Mouse (Mus musculus) heart, adult 2 months (tissue): ENCODE data around the gene Rho.

ENCODE experiments used
- CTCF ChIP-seq: fragments of 200-600 bp; IDR thresholded peaks from 2 replicates; pipeline ENCODE4 v1.8.1; 2022; ENCODE audit warnings: antibody characterized with exemption, mild to moderate bottlenecking, moderate library complexity
- EP300 ChIP-seq: fragments of 200-500 bp; IDR thresholded peaks from 2 replicates; pipeline ENCODE4 v1.6.1; 2011; ENCODE audit warnings: low read depth, low read length, control low read depth; ENCODE audit not compliant: insufficient read depth
- POLR2A ChIP-seq: fragments of 200-500 bp; IDR thresholded peaks from 2 replicates; pipeline ENCODE4 v1.6.1; 2011; ENCODE audit warnings: mild to moderate bottlenecking, low read depth, low read length, control low read depth; ENCODE audit not compliant: insufficient read depth

GRCm38 (mm10) chr6:115924829-115925228 lies 6.7 kb upstream of the Rho start:
- TF ChIP-seq CTCF = no peak
- TF ChIP-seq POLR2A = no peak
- TF ChIP-seq EP300 = no peak
